Mouse (Mus musculus) skeletal muscle tissue, adult 2 months (tissue): ENCODE measurements around the gene Atxn7l3.

Source experiments
- DNase-seq: peaks from one replicate; pipeline ENCODE4 v3.0.0-alpha.2; 2012; ENCODE audit warnings: low read depth, low spot score

Atxn7l3 gene

GRCm38 (mm10) chr11:102318576-102319409 is 22.4 kb upstream of the Atxn7l3 start:
- DNase-seq: no peak

GRCm38 (mm10) chr11:102317901-102318575 is 21.6 kb upstream of the Atxn7l3 start:
- peak; percentile 60 for DNase-seq

GRCm38 (mm10) chr11:102317298-102317900 is 21.0 kb upstream of the Atxn7l3 start:
- peak; percentile 54 for DNase-seq

GRCm38 (mm10) chr11:102316572-102317297 is 20.3 kb upstream of the Atxn7l3 start:
- DNase-seq: peak; percentile 85

- no peak for DNase-seq
Measured at GRCm38 (mm10) chr11:102315690-102316571, 19.5 kb upstream of the Atxn7l3 start.

GRCm38 (mm10) chr11:102314321-102314720 is 17.9 kb upstream of the Atxn7l3 start:
- DNase-seq: no peak

GRCm38 (mm10) chr11:102312586-102312985 is 16.2 kb upstream of the Atxn7l3 start:
- no peak for DNase-seq

GRCm38 (mm10) chr11:102311966-102312365 is 15.5 kb upstream of the Atxn7l3 start:
- no peak for DNase-seq

GRCm38 (mm10) chr11:102310768-102311695 is 14.6 kb upstream of the Atxn7l3 start:
- no peak for DNase-seq

GRCm38 (mm10) chr11:102309821-102310617 is 13.6 kb upstream of the Atxn7l3 start:
- DNase-seq: no peak

GRCm38 (mm10) chr11:102308979-102309378 is 12.5 kb upstream of the Atxn7l3 start:
- peak; percentile 96 for DNase-seq

GRCm38 (mm10) chr11:102308104-102308503 is 11.7 kb upstream of the Atxn7l3 start:
- no peak for DNase-seq

- DNase-seq: no peak
Measured at GRCm38 (mm10) chr11:102305359-102305758, 8.9 kb upstream of the Atxn7l3 start.

GRCm38 (mm10) chr11:102304141-102304540 is 7.7 kb upstream of the Atxn7l3 start:
- no peak for DNase-seq

GRCm38 (mm10) chr11:102299839-102300238 is 3.4 kb upstream of the Atxn7l3 start:
- no peak for DNase-seq

- DNase-seq: no peak
Measured at GRCm38 (mm10) chr11:102297577-102298556, 1.4 kb upstream of the Atxn7l3 start.

GRCm38 (mm10) chr11:102295598-102296471 is 596 bp downstream of the Atxn7l3 start:
- DNase-seq: no peak
